Mouse (Mus musculus): ENCODE results near the gene Mapkap1. TPM values are rescaled to one million over a fixed set of nuclear protein-coding genes. Genes with fewer than 3 reads are reported as not detected.

Mapkap1 gene
- total RNA-seq, 2 experiments from 2014 or later = 64.9 to 70.3 TPM

DNA sequence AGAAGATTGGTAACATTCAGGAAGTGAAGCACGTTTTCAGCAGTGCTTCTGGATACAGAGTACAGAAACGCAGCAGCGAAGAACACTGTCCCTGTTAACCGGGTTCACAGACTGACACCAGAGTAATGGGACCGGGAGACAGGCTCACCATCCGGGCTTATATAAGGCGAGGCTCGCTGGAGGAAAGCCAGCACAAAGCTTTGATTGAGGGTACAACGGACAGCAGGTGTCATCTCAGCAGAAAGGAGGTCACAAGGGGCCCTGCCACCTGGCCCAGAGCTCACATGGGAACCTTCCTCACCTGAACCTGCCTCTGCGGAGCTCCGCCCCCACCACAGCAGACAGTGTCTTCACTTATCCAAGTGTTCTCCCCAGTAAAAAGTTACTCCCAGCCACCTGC, 267.3 kb downstream of the Mapkap1 start:
- DNase-seq (ENCODE audit: low spot score in 2 of 2) = no peak

Other genes with a start within 250 kb of the Mapkap1 start
- 1 to 10 TPM; 7.1 to 7.6 TPM for gene Pbx3, start 33.6 kb upstream of the Mapkap1 start, total RNA-seq (2021)